Mouse (Mus musculus) neural tube, embryonic 10.5 days (tissue): ENCODE data around the gene Ccdc149.

Experiments used
- DNase-seq: peaks from one replicate; pipeline ENCODE4 v3.0.0-alpha.2; 2017; ENCODE audit warnings: low spot score; ENCODE audit errors: extremely low spot score

Ccdc149 gene

DNA sequence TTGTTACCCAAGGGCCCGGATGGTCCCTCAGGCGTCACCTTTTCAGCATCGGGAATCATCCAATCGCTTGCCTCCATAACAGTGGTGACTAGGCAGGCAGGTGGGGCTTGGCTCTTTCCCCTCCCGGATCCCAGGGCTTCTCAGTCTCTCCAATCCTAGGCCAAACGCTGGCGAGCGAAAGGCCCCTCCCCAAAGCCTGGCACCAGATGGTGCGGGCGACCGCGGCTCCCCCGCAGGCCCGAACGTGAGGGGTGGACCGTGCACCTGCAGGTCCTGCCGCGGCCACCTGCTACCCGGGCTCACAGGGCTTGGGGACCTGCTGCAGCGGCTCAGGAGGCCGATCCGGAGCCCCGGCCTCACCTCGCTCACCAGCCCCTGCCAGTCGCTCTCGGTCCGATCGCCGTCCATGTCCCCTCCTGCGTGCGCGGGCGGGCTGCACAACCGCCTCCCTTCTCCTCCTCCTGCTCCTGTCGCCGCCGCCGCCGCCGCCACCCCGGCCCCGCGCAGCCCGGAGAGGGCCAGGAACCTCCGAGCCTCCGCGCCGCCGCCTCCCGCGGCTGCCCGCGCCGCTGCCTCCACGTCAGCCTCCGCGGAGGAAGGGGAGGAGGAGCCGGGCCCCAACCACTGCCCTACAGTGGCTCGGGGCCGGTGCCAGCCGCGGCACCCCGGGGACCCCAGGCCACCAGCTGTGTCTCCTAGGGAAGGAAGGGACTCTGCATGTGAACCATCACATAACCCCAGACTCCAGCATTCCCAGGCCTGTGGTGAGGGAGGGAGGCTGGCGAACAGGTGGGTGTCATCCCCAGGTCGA lies at the start of gene Ccdc149:
Ccdc149 (minus strand) TSS at position 531 of the 811 bp plus-strand sequence.
- peak; percentile 62 for DNase-seq

DNA sequence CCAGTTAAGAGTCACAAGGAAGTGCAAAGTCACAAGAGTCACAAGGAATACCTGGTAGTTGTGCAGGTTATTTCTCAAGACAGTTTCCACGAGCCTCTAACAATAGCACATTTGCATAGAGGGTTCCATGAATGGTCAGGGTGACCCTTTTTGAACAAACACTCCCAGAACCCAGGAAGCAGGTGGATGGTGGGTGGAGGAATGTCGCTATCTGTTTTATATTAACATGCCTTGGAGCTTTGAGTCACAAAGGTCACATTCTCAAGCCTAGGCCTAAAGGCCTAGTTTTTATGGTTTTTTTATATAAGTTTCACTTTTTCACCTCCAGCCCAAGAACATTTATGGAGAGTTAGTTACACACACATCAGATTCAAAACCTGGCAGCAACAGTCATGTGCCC lies 48.6 kb upstream of the Ccdc149 start:
- no peak for DNase-seq

- DNase-seq = peak; percentile 55
Observed at GRCm38 (mm10) chr5:52516072-52516476, 44.8 kb upstream of the Ccdc149 start.

DNA sequence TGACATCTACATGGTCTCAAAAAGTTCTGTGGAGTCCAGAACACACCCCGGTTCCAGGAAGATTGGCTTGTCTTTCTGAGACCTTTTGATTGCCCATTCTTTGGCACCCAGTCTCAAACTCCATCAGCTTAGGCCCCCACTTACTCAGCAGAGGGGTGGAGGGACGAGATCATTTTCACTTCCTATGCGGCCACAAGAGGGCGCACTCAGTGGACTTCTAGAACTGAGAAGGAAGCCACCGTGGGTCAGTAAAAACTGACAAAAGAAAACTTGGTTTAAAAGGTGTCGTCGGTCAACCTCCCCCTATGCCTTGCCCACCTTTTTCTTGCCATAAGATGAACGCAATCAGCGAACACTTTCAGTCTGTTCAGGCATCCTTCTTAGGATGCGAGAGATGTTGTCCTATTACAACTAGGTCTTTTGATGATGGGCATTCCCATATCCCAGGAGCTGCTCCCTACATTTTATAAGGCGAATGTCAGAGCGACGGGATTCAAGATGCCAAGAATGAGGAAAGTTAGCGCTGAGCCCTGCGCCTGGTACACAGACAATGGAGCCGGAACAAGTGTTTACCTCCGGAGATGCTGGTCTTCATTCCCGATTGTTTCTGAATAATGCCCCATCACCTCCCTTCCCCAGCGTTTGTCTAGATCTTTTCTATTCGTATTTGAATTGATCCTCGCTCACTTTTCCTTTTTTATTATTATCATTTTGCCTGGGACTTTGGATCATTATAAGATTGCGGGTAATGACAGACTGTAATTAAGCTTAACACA lies 44.1 kb upstream of the Ccdc149 start:
- DNase-seq = peak; percentile 77

DNA sequence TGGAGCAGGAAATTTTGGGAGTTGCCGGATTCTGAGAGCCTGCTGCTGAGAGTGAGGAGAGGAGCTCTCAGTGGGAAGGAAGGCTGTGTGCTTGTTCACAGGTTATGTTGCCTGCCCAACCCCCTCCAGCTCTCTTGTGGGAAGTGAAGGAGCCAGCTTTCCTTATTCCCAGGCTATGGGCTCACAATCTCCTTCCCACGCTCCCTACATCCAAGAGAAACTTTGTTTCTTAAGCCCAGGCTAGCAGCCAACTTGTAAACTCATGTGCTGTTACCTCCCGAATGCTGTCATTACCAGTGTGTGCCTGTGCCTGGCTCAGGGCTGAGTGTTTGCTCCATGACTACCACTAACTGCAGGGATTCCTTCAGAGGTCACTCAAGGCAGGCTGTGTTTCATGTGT lies 39.8 kb upstream of the Ccdc149 start:
- DNase-seq = no peak

DNA sequence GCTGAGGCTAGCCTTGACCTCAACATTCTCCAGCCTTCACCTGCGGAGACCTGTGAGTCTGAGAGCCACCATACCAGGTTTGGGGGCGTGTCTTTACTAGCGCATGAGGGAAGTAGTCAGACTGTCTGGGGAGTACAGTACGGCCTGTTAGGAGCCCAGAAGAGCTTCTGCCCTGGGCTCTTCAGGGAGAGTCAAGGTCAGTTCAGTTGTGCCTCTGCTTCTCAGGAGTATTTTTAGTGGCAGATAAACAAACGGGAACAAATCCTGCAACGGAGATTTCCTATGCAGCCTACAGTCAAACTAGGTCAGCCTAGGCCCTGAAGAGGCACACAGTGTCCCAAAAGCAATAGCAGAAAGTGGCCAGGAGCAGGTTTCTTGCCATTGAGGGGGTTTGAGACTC lies 38.1 kb upstream of the Ccdc149 start:
- no peak for DNase-seq

DNA sequence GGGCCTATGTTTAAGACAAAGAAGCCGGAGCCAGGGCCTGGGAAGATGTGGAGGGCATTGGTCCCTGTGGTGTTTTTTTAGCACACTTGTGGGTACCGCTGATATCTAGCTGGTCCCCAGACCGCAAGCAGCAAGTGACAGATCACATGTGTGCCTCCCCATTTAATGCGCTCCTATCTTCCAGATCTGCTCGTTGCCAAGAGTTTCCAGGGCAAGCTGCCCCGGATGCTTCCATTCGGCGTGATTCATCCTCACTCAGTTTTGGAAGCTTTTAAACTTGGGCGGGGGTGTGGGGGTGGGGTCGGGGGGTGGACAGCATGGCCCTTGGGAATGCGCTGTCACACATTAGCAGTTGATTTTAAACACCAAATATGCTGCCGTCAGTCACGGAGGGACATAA lies 33.3 kb upstream of the Ccdc149 start:
- no peak for DNase-seq

DNA sequence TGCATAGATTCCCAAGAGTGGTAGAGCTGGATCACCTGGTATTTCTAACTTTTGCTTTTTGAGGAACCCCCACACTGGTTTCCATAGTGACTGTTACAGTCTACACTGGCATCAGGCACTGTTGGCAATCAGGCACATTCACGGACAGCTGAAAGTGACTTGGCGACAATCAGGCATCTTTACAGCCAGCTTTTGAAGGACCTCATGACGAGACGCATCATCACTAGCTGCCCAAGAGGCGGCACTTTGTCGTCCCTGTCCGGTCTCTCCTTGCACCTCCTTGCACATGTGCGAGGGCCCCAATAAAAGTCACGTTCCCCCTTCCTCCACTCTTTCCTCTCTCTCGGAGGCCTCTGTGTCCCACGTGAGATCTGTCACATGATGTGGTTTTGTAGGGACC lies 32.8 kb upstream of the Ccdc149 start:
- DNase-seq = no peak

GRCm38 (mm10) chr5:52495671-52496070 lies 24.4 kb upstream of the Ccdc149 start:
- no peak for DNase-seq

DNA sequence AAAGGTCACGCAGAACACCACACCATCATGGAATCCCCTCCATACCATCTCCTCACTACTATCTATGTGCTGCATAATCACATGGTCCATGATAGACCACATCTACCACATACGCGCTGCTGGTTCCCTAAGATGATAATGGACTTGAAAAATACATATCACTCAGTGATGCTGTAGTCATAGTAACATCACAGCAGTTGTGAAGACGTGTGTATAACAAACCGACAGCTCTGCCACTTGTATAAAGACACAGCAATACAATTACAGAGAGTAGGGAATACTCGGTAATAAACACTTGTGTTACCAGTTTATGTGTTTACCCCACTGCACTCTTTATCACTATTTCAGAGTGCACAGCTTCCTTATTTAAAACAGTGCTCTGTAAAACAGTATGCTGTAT lies 20.2 kb upstream of the Ccdc149 start:
- DNase-seq = no peak

GRCm38 (mm10) chr5:52487559-52488430 lies 16.5 kb upstream of the Ccdc149 start:
- no peak for DNase-seq

DNA sequence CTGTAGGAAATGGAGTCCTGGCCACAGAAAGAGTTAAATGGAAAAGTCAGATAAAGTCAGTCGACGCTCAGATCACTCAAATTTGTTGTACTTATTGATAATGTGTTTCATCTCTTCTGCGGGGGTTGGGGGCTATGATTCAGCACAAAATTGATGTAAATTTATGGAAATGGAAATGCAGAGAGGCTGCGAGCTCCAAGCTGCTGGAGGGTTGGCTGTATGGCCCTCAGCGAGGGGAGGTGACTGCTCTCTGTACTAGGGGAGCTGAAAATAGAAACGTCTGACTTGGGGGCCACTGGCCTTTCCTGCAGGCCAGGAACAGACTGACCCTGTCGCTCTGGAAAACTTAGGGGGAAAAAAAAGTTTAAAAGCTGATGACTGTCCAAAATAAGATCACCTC lies 5.5 kb upstream of the Ccdc149 start:
- DNase-seq = peak; percentile 27

DNA sequence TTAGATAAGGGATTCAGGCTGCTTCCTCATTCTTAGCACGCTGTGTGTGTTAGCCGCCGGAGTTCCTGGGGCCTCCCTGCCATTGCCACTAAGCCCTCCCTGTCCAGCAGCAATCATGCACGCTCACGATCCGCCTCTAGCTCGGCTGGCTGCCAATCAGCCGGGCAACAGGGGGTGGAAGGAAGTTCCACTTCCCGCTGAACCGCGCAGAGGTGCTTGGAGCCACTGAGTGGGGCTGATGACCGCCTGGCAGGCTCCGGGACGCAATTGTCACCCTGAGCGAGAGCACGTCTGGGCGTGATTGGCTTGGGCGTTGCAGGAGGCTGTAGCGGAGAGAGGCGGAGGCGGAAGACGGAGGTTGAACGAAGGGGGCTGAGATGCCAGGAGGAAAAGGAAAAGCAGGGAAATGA lies 5.0 kb upstream of the Ccdc149 start:
- DNase-seq = peak; percentile 77

DNA sequence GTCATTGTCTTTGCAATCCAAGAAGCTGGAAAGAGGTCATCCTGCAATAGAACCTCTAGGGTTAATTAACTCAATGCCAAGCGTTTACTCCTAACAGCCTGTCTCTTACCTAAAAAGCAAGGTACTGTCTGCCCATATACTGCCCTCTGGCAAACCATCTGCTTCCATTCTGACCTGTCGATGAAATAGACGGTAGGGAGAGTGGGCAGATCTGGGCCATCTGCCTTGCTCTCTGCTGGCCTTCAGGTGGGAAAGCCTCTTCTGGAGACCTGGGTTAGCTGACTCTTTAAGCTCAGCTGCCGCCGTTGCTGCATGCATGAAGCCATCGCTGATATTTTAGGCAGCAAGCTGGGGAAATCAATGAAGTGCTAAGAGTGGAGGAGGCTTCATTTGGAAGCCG lies 2.7 kb upstream of the Ccdc149 start:
- no peak for DNase-seq

DNA sequence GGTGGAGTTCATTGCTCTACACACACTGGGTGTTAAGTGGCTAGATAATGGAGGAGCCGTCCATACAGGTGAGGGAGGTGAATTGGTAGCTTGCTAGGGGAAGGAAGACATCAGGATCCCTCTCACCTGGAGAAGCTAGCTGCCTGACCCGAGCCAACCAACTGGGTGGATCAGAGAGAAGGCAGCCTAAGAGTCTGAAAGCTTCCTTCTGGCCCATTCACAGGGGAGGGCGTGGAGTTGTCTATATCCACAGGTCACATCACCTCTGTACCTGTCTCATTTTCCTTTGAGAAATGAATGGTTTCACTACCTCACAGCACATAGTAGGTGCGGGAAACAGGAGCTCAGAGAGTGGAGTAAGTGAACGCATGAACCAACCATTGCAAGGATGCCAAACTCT lies 770 bp downstream of the Ccdc149 start:
- DNase-seq = no peak

GRCm38 (mm10) chr5:52467841-52468240 lies 3.5 kb downstream of the Ccdc149 start:
- DNase-seq = no peak

DNA sequence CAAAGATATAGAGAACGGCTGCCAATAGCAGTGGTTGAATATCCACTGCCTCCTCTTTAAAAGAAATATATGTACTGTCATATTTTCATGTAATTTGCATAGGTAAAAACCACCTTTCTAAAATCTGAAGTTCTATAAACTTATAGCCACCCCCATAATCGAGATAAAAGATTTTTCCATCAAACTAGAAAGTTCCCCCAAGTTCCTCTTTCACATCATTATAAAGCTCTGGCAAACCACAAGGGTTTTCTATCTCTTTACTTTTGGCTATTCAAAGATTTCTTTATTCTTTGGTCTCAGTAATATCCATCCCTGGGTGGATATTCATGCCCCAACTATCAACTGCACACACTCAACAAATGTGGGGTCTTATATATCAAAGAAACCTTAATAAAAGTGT lies 8.9 kb downstream of the Ccdc149 start:
- no peak for DNase-seq

DNA sequence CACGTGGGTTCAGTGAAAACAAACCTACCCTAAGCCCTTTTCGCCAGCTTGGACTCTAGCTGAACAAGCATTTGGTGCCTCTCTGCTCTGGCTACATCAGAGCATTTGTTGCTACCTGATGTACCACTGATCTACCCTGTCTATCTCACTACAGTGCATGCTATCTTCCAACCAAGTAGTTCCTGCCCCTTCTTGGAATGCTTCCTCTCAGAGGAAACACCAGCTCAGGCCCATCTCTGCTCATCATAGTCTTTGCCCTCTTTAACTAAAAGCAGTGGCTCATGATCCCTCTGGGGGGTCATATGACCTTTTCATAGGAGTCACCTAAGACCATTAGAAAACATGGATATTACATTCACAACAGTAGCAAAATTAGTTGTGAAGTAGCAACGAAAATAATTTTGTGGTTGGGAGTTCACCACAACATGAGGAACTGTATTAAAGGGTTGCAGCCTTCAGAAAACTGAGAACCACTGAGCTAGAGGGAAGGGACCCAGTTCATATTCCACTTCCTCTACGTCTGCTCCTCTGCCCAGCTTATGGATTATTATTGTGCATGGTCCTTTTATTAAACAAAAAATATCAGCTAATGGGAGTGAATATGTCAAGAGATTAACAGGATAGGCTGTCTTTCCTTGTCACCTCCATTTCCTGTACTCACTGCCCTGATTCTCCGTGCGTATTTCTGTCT lies 9.7 kb downstream of the Ccdc149 start:
- DNase-seq = no peak

- no peak for DNase-seq
Observed at GRCm38 (mm10) chr5:52459308-52459707, 12.0 kb downstream of the Ccdc149 start.

DNA sequence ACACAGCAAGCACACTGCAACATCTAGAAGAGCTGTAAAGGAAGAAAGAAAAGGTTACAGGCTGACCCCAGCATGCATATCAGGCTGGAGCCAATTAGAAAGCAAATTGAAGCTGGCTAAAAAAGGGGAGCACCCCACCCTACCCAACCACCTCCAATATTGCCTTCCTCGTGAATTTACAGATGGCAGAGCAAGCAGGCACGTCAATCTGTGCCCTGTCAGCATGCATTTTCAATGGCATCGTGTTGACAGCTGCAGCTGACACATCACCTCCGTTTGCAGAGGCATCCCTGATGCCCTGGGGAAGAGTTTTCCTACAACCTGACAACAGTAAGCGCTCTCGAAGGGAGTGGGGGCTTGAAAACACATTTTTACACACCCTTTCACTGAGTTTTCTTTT lies 14.2 kb downstream of the Ccdc149 start:
- no peak for DNase-seq

GRCm38 (mm10) chr5:52450821-52451220 lies 20.5 kb downstream of the Ccdc149 start:
- no peak for DNase-seq
